Mouse (Mus musculus): ENCODE measurements around the gene Ldb1.

Gene Ldb1

DNA sequence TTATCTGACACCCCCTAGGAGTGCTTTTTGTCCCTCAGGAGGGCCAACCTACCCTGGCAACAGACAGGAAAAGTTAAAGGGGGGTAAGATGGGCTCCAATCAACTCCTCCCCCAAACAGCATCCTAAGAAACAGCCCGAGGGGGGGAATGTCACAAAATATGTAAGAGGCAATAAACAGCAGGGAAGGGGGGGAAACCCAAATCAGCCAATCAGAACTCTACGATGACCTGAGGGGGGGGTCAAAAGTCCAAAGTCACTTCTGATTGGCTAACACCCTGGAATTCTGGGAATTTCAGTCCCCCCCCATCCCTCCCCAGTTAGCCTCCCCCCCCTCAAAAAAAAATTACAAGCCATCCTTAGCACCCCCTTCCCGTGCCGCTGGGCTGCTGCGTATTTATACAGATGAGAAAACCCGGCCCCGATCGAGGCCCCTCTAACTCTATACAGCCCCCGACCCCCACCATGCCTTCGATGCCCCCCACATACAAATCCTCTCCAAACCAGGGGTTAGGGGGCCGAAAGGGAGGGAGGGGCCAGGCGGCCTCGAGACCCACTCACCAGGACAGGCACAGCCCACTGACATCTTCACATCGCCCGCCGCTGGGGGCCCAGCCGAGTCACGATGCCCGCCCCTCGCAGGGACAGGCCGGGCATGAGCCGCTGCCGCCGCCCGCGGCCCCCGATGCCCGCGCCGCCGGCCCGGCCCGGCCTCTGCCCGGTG lies 582 bp downstream of the Ldb1 start, which contains the start of gene Pprc1:
Pprc1 (plus strand) TSS at position 616 of the 722 bp plus-strand sequence.
- DNase-seq (ENCODE audit: low read depth): no peak

DNA sequence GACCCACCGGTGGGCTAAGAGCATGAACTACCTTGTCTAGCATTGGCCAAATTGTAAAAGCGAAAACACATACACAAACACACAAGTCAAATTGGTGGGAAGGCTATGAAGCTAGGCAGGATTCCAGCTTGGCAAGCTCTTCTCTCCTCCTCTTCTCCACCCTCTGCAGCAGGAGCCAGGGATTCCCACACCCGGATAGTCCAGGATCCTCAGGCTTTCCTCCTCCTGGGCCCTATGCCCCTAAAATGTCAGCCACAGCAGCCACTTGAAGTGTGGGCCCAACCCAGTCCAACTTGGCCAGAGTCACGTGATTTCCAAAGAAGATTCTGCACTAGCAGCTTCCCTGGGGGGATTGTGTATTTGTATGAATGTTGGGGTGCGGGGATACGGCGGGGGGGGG lies 1.6 kb downstream of the Ldb1 start:
- DNase-seq (ENCODE audit: low read depth): no peak

DNA sequence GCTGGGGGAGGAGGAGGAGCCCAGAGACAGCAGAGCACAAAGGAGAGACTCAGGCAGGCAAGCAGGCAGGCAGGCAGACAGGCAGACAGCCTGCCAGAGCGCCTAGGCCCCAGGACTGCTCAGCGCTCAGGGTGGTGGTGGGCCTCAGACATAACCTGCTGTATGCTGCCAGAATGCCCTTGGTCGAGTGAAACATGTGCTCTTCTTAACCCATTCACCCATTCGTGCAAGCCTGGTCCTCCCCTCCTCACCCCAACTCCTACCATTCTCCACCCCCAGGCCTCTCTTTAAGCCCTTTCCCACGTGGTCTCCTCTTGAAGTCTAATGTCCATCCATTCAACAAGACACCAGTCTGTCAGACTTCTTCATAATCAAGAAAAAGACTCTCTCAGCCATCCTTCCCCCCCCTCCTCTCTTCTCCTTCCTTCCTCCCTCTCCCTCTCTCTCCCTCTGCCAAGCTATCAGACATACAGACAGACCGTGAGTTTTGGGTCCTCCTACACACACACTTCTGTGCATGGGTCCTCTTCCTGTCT lies 2.5 kb downstream of the Ldb1 start:
- DNase-seq (ENCODE audit: low read depth): peak; percentile 65

DNA sequence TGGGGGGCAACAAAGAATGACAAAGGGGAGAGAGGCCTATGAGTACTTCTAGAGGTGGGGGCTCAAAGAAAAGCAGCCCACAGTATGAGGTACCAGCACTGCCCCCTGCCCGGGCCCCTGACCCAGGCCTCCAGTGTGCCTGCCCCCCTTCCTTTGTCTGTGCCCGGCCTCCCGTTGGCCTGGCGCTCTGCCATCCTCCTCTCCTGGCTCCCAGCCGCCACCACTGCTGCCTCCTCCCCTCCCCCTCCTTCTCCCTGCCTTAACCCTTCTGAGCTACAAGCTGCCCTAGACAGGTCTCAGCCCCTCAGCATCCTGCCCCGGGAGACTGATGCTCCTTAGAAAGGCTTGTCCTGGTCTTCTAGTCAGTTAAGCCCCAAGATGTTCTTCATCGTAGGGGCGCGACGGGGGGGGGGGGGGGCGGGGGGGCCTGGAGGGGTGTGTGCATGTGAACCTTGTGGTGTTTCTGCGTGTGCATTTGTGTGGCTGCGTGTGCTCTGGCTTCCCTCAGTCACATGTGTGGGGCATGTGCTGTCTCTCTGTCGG lies 3.0 kb downstream of the Ldb1 start:
- DNase-seq (ENCODE audit: low read depth): peak; percentile 43

DNA sequence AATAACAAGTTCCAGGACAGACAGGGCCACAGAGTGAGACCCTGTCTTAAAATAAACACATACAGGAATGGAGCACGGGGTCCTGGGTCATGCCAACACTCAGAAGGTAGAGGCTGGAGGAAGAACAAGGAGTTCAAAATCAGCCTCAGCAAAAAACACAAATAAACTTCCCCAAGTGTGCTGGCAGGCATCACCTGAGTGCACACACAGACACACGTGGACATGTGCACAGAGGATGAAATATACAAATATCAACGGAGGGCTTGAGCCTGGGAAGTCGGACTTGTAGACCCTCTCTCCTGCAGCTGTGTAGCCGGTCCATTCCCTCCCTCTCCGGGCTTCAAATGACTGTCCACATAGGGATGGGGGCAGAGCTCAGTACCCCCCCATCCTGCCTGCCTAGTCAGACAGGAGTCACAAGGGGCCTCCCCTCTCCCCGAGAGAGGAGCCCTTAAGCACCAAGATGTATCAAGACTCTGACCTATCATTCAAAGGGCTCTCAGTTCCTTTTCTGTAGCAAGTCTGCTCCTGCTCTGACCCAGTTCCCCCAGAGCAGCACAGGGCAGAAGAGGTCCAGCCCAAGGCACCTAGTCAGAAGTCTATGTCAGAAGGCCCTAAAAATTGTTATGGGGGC lies 3.6 kb downstream of the Ldb1 start:
- DNase-seq (ENCODE audit: low read depth): no peak

DNA sequence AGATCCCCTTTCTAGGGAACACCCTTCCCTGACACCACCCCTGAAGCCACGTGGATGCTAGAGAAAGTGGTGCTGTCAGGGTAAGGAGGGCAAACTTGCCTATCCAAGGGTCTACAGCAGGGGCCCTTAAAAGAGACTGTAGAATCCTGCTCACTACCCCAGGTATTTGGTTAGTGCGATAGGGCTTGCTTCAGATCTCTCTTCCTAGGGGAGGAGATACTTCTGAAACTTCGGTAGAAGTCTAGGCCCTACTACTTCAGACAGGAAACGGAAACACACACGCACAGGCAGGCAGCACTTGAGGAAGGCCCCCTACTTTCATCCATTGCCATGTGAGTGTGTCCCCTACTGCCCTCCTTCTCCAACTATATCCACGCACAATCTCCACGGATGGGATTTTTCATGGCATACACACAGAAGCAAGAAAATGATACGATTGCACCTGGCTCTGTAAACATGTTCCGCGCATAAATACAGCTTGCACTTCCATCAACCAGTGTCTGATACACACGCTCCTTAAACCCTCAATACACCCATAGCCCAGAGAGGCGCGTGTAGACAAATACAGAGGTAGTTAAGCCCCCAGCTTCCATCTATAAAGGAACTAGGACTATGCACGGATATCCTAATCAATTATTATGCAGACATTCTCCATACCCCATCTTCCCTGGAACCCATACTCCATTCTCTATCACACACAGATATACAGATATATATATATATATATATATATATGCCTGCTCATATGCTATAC lies 4.7 kb downstream of the Ldb1 start:
- peak; percentile 81 for DNase-seq (ENCODE audit: low read depth)

DNA sequence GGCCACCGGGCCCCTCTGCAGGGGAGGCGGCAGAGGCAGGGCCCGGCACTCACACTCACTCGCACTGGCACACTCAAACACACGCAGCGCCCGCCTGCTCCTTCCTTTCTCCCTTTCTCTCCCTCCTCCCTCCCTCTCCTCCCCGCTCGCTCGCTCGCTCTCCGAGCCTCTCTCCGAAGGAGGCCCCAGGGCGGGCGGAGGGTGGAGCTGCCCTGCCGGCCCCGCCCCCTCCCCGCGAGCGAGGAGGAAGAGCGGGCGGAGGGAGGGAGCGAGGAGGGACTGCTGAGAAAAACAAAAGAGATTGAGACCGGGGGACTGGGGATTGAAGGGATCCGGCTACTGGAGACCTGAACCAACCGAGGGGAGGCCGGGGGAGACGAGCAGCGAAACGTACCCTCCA lies 5.5 kb downstream of the Ldb1 start:
- peak; percentile 92 for DNase-seq (ENCODE audit: low read depth)

DNA sequence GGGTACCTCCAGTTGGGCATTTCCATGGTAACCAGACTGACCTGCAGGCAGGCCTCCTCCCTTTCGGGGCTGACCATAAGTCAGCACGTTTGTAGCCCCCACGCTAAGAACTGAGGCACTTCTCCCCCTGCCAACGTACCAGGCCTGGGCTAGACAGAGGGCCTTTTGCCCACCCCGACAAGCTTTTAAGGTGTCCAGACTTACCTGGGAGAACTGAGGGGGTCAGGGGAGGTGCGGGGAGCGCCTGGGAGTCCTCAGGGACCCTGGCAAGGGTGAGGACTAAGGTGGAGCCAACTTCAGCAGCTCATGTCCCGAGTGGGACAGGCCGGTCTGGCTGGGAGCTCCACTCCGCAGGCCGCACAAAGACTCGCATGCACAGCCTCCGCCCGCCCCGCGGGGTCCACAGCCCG lies 6.2 kb downstream of the Ldb1 start:
- no peak for DNase-seq (ENCODE audit: low read depth)

DNA sequence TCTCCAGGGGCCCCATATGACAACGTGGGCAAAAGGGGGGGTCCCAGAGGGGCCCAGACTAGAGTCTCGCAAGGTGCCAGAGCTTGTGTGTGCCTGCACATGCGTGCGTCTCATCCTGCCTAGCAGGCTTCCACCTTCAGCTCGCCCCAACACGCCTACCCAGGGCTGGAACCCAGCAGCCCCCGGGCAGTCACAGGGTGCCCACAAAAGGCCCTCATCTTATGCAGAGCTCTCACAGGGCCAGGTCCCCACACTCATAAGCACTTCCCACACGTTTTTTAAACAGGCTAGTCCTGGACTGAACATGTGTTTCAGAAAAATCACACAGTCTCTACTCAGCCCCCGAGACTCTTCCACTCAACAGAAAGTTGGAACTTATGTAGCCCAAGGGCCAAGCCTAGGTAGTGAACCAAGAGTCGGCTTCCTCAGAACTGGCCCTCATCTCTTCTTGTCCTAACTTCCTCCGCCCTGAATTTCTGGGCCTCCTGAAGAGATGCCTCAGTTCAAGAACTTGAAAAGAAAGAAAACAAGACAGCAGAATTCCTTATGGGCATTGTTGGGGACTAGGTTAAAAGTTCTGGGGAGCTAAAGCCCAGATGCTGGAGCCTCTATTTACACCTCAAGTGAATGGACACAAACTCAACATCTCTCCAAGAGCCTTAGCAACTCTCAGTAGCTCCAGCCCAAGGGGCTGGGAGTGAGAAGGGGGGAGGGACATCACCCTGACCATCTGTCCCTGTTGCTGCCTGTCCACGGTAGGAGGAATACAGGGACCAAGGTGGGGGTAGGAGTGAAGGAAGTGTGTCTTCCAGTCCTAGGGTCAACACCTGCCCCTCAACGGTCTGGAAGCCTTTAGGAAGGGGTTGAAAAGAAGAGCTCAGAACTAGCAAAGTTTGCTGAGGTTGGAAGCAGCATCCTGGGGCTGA lies 6.8 kb downstream of the Ldb1 start:
- no peak for DNase-seq (ENCODE audit: low read depth)

DNA sequence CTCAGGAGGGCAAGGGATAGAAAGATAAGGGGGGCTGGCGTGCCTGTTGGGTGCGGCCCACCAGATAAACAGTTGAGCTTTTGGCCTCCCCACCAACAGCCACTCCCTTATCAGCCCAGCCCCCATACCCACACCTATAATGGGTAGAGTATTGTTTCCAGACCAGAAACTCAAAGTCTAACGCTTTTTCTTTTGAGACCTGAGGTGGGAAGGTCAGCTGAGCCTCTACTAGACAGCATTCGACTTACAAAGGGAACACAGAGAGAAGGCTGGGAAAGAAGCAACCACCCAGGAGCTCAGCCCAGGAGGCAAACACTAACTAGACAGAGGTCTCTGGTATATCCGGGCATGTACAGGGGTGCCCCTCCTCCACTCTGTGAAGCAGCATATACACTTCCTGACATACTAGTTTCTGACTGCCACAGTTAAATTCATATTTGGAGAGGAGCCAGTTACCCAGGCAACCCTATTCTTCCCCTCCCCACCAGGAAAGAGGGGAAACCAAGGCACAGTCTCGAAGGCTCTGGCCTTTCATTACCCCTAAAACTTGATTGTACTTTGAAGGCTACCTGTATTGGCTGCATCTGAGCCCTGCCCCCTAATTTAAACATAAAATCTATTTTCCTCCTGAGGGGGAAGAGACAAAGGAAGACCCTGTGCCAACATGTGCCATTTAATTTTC lies 7.6 kb downstream of the Ldb1 start:
- DNase-seq (ENCODE audit: low read depth): peak; percentile 72

DNA sequence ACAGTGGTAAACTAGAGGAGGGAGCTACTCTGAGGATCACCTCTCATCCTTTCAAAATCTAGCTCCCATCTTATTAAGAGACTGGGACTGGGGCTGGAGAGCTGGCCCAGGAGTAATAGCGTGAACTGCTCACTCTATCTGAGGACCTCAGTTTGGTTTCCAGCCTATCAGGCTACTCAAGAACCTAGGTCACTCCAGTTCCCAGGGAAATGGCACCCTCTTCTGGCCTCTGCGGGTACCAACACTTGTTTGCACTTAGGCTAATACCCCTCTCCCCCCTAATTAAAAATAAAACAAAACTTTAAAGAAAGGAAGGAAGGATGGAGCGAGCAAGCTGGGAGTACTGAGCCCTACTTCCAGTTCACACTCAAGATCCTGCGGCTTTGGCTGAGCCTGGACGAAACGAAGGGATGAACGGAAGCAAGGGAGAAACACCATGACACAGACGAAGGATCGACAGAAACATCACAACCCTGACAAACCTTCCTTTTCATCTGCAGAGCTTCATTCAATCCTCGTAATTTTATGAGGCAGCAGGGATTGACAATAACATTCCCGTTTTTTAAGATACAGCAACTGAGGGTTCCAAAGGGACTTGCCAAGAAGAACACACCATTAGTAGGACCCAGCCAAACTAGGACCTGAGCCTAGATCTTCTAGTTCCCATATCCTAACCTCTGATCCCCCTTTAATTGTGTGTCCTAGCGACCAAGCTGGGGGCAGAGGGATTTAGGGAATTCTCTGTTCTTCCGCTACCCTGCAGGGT lies 8.4 kb downstream of the Ldb1 start:
- DNase-seq (ENCODE audit: low read depth): no peak

DNA sequence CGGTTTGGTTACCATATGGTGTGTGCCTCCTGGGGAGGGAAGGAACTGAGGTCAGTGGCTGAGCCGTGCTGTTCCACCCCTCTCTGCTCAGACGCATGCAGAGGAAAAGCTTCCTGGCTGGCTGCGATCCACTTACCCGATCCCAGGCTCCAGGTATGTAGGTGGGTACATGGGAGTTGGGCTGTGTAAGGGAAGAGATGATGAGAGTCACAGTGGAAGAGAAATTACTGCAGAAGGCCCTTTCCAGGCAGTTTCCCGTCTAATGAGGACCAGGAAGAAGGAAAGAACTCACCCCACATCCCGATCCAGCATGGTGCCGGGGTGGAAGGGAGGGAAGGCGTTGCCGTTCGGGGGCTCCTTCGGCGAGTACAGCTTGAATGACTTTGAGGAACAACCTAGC lies 9.0 kb downstream of the Ldb1 start:
- DNase-seq (ENCODE audit: low read depth): no peak

DNA sequence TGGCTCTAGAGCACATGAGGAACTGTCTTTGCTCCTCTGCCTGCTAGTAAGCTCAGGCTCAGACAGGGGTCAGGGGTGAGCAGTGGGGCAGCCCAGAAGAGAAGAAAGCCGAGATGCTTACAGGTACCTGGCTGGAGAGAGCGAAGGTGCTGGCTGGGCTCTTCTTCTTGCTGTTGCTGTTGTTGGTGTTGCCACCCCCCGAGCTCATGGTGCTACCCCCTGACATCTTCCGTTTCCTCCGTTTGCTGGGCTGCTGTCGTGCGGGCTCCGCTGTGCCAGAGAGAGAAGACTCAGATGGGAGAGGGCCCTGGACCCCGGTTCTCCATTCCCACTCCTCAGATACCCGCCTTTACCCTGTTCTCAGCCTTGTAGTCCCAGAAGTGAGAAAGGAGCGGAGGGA lies 11.1 kb downstream of the Ldb1 start:
- DNase-seq (ENCODE audit: low read depth): no peak

DNA sequence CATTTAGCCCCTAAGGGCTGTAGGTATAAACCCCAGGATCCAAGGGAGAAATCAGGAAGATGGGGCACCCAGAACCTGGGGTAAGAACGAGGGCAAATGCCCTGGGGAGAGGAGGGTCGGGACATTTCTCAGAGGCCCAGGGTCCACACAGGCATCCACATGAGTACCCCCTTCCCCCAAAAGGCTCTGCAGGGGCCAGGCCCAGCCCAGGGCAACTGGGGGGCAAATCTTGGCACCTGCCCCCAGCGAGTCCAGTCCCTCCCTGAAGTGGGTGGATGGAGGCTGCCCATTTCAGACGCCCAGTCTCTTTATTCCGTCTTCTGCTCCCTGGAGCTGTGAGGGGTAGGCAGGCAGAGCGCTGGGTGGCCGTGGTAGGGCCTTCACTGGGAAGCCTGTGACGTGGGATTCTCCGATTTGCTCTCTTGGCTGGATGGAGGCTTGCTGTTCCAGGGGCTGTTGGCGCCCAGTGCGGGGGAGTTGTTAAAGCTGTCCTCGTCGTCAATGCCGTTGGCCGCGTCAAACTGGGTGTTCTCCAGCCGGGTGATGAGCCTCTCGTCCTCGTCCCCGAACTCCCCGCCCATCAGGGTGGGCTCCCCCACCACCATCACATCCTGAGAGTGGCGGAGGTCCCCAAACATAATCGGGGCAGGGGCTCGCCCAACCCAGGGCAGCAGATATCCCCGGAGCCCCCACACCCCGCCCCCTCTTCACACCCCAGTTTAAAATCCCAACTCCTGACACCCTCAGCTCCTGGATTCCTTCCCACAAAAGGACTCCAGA lies 12.1 kb downstream of the Ldb1 start:
- DNase-seq (ENCODE audit: low read depth): no peak

DNA sequence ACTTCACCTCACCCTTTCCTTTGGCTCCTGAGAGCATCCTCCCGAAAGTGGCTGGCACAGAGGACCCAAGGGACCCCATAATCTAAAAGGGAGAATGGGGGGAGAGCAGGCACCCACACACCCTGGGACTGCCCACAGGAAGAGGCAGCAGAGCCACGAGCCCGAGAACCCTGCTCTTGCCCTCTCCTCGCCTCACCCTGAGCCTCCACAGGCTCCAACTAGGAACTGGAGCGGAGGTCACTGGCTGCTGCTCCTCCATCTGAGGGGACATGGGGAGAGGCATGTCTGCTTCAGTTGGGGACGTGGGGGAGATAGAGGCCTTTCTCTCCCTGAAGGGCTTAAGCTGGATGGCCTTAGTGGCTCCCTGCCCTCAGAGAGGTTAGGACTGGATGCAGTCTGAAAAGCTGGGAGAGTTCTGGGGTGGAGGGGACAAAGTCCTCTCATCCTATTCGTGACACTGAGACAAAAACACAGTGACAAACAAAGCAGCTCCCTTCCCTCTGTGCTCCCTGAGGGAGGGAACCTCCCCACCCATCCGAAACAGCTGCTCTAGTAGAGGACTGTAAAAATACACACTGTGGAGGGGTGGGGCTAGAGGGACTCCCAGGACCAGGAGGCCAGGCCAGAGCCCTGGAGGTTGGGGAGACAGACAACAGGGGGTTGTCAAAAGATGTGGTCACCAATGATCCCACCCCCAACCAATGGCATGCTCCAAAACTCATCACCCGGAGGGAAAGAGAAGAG lies 13.2 kb downstream of the Ldb1 start:
- no peak for DNase-seq (ENCODE audit: low read depth)

DNA sequence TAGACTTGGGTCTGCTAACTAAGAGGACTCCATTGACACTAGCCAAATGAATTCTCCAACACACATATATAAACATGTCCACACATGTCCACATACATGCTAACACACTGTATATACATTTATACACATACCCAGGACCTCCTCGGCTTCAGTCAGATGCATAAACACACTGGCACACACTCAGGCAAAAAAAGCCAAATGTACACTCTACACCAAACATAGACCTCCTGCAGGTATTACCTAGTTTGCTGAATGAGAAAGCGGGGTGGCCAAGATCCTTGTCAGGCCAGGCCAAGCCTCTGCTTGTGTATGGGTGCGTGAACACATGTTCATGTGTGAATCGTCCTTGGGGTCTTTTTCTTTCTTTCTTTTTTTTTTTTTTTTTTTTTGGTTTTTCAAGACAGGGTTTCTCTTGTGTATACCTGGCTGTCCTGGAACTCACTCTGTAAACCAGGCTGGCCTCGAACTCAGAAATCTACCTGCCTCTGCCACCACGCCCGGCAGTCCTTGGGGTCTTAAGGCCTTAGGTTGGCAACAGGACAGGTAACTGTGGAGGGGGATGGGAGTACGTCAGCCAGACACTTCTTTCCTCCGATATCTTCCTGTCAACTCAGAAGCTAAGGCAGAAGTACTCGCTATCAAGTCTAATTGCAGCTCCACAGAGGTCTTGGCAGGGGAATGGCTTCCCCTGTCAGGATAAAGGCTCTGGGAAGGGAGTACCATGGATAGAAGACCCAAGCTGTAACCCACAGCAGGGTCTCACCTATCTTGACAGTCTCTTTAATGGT lies 14.6 kb downstream of the Ldb1 start:
- DNase-seq (ENCODE audit: low read depth): no peak

DNA sequence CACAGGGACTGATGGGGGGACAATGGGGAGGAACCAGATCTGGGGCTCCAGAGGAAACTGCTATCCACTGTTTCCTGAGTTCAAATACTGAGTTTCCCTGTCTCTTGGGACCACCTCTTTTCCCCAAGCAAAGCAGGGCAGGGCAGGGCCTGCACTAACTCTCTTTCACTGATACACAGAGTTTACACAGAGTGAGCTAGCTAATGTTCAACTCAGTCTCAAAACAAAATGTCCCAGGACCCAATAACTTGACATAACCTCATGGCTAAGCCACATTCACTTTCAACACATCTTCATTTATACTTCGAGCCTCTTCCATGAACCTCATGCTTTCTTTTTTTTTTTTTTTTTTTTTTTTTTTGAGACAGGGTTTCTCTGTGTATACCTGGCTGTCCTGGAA lies 15.4 kb downstream of the Ldb1 start:
- DNase-seq (ENCODE audit: low read depth): no peak
